Mouse (Mus musculus) lung, adult 2 months (tissue): ENCODE results near the gene Macf1.
A peak's percentile ranks its signal among the peaks of the same experiment; 100 is the strongest.

ENCODE experiments used
- CTCF ChIP-seq: fragments of 200-500 bp; IDR thresholded peaks from 2 replicates; pipeline ENCODE4 v1.5.1; 2011; ENCODE audit warnings: mild to moderate bottlenecking, low read length, control low read depth; ENCODE audit not compliant: insufficient read depth
- POLR2A ChIP-seq: fragments of 200-500 bp; IDR thresholded peaks from 2 replicates; pipeline ENCODE4 v1.6.1; 2011; ENCODE audit warnings: low read depth, mild to moderate bottlenecking, control low read depth, low read length, borderline replicate concordance; ENCODE audit errors: extremely low read depth

- TF ChIP-seq POLR2A (no peak), CTCF (peak; percentile 58)
Observed at GRCm38 (mm10) chr4:123535271-123535670, 148.9 kb downstream of the Macf1 start.
